9 mouse cellular contexts compared by ENCODE assay signal in the genomic region with DNA sequence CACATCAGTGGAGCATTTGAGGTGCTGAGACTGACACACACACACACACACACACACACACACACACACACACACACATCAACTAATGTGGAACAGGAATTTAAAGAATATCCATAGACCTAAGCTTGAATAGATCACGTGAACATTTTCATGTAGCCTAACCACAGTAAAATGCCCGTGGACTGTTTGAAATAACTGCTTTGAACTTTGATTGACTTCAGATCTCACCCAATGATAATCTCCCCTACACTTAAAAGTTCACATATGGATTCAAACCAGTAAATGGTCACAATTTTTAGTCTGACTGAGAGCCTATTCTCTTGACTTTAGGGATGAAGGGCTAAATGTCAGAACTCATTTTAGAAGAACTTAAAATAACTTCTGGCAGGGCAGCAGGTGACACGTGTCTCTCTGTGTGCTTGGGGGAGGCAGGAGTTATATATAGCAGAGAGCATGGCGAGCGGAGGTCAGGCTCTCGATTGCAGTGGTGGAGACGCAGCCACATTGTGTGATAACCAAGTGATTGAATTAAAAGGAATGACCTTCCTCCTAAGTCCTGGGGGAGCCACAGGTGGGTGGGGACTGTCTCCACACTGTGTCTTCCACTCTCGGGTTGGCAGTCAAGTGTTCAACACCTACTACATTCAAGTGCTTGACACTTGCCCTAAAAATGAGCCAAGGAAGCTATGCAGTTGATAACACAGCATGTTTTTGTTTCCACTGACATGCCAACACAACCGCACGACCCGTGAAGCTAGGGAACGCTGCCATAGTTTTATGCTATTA. TPM values are rescaled to one million over a fixed set of nuclear protein-coding genes. Genes with fewer than 3 reads are reported as not detected.
DNase-seq lines count a peak whose midpoint lies in the region; ATAC-seq lines count a peak whose summit lies in the region.
"Had no signal": no experiment of that assay in that cellular context is flagged by ENCODE, and none has a peak within 500 bp of the region (broad histone marks: within the 10 kb centered on the region; RNA-seq: fewer than 3 reads in every experiment).

No protein-coding gene starts in this region.

- H3K27ac ChIP-seq in heart, embryonic 11.5 days (ENCODE audit: low read depth, low read length) = peak overlapping the region; percentile 98
- H3K27ac ChIP-seq in limb, embryonic 12.5 days = peak overlapping the region; percentile 83; the same call in 1 of the 2 replicates
- H3K27ac ChIP-seq: liver, embryonic 15.5 days had no signal

- peak overlapping the region; percentile 53 for H3K4me3 ChIP-seq in heart, embryonic 11.5 days (ENCODE audit: low read depth, low read length)
- H3K4me3 ChIP-seq in limb, embryonic 12.5 days (replicated peaks) = no peak overlapping the region
- H3K4me3 ChIP-seq: liver, embryonic 15.5 days had no signal

- H3K27me3 ChIP-seq in heart, embryonic 11.5 days (ENCODE audit: control insufficient read depth, insufficient read depth, low read length) = no peaks in the 10 kb centered on the region
- H3K27me3 ChIP-seq in limb, embryonic 12.5 days = no peaks in the 10 kb centered on the region
- H3K27me3 ChIP-seq: liver, embryonic 15.5 days had no signal

- WGBS in heart, embryonic 11.5 days (ENCODE audit: insufficient replicate concordance) = 23% methylated on average over 12 of the region's 12 CpGs
- WGBS in limb, embryonic 12.5 days = 71% methylated on average over 12 of the region's 12 CpGs

- H3K36me3 ChIP-seq in heart, embryonic 11.5 days (ENCODE audit: control insufficient read depth, insufficient read depth, low read length) = peaks cover 3% of the 10 kb centered on the region; the same call in 1 of the 2 replicates
- no peaks in the 10 kb centered on the region for H3K36me3 ChIP-seq in limb, embryonic 12.5 days
- H3K36me3 ChIP-seq: liver, embryonic 15.5 days had no signal

- H3K9ac ChIP-seq in heart, embryonic 11.5 days (ENCODE audit: low read depth, low read length) = peak overlapping the region; percentile 82
- no peak overlapping the region for H3K9ac ChIP-seq in limb, embryonic 12.5 days (replicated peaks)
- H3K9ac ChIP-seq: liver, embryonic 15.5 days had no signal

- 0 out of 2 replicates have a peak, but pooled peaks cover 7% of the 10 kb centered on the region for H3K4me1 ChIP-seq in heart, embryonic 11.5 days (ENCODE audit: control insufficient read depth, insufficient read depth, low read length)
- peaks cover 14% of the 10 kb centered on the region; the same call in 1 of the 2 replicates for H3K4me1 ChIP-seq in limb, embryonic 12.5 days (replicated peaks)
- H3K4me1 ChIP-seq: liver, embryonic 15.5 days had no signal

- intact Hi-C loops in left cerebral cortex, postnatal 25 days (cut with DNase I) = loop anchor here (5.0 kb wide), 1 partner anchor 40 kb away; no protein-coding TSS in a partner anchor

- no peaks in the 10 kb centered on the region for H3K9me3 ChIP-seq in heart, embryonic 11.5 days (replicated peaks; ENCODE audit: control insufficient read depth, low read length)
- H3K9me3 ChIP-seq in limb, embryonic 12.5 days = no peaks in the 10 kb centered on the region
- H3K9me3 ChIP-seq: liver, embryonic 15.5 days had no signal

- peak; percentile 53 for DNase-seq in CD4-positive, CD25-positive, alpha-beta regulatory T cell, adult 2 months (ENCODE audit: low read depth, low spot score)
- DNase-seq in T-cell, adult 2 months (ENCODE audit: low spot score) = peak; percentile 6
- DNase-seq in retina, embryonic 14.5 days (ENCODE audit: low spot score) = no peak
- no peak for DNase-seq in layer of hippocampus, postnatal 14 days (ENCODE audit: low spot score in 2 of 2)
- no peak for DNase-seq in left cerebral cortex, postnatal 25 days (ENCODE audit: low spot score in 2 of 2)
- DNase-seq in spleen, postnatal 36 days (ENCODE audit: low spot score in 2 of 2) = no peak

- H3K4me2 ChIP-seq in heart, embryonic 11.5 days = peak overlapping the region; percentile 66
- H3K4me2 ChIP-seq in limb, embryonic 12.5 days = peak overlapping the region; percentile 50; the same call in 1 of the 2 replicates

- peak; percentile 85 for ATAC-seq in heart, embryonic 11.5 days (replicated peaks; ENCODE audit: insufficient number of reproducible peaks, low FRiP score, low TSS enrichment)
- 0 out of 2 replicates have a peak, but pooled peaks have one; percentile 11 for ATAC-seq in limb, embryonic 12.5 days (ENCODE audit: insufficient number of reproducible peaks, insufficient read depth, low FRiP score, low TSS enrichment, low read depth)

RNA-seq across cellular contexts. Expression of gene Txlnb, which starts 1.0 kb away (rescaled TPM):
- polyA plus RNA-seq in heart, embryonic 11.5 days (2014; fragmentation: Nextera tagmentation; extraction: Ambion mirVana) = 37.4 and 45.2 TPM in 2 replicates
- polyA plus RNA-seq in limb, embryonic 12.5 days (2016; fragmentation: Nextera tagmentation; extraction: Ambion mirVana) = 2.2 and 2.7 TPM in 2 replicates
- under 1 TPM; 0.21 TPM for total RNA-seq in layer of hippocampus, postnatal 14 days (2021)
- under 1 TPM; 0.34 to 0.39 TPM for total RNA-seq in left cerebral cortex, postnatal 25 days (2021)

Comparison
In these comparisons a context has a peak if more than half of its experiments do, and no peak if none do; other contexts are left out.
1. DNase-seq: peak in CD4-positive, CD25-positive, alpha-beta regulatory T cell, adult 2 months (single experiment) and T-cell, adult 2 months (single experiment); none in retina, embryonic 14.5 days (single experiment), layer of hippocampus, postnatal 14 days (0 of 2), left cerebral cortex, postnatal 25 days (0 of 2) and spleen, postnatal 36 days (0 of 2).